Mouse (Mus musculus) bone marrow, adult 2 months (tissue): ENCODE data around the gene Fam129a.

ENCODE experiments used
- CTCF ChIP-seq: fragments of 200-500 bp; IDR thresholded peaks from 2 replicates; pipeline ENCODE4 v1.5.1; 2011; ENCODE audit warnings: low read length, control low read depth; ENCODE audit not compliant: control insufficient read depth, insufficient read depth
- POLR2A ChIP-seq: fragments of 200-500 bp; IDR thresholded peaks from 2 replicates; pipeline ENCODE4 v1.6.1; 2011; ENCODE audit warnings: low read depth, mild to moderate bottlenecking, control low read depth, low read length, borderline replicate concordance; ENCODE audit not compliant: control insufficient read depth

- TF ChIP-seq CTCF (no peak), POLR2A (no peak)
Measured at GRCm38 (mm10) chr1:151563401-151563800, 7.6 kb upstream of the Fam129a start.
